Mouse (Mus musculus) bone marrow, adult 2 months (tissue): ENCODE data around the gene Racgap1. TPM values are rescaled to one million over a fixed set of nuclear protein-coding genes. Genes with fewer than 3 reads are reported as not detected.

Experiments
- H3K27ac ChIP-seq: fragments of 200-500 bp; 2 replicates; pipeline ENCODE4 v1.5.1; 2012; ENCODE audit warnings: low read depth, mild to moderate bottlenecking, control low read depth, inconsistent platforms, low read length; ENCODE audit not compliant: control insufficient read depth, poor library complexity, insufficient read depth
- H3K4me1 ChIP-seq: fragments of 200-500 bp; 2 replicates; pipeline ENCODE4 v1.6.1; 2011; ENCODE audit warnings: low read length; ENCODE audit not compliant: control insufficient read depth, insufficient read depth
- H3K4me3 ChIP-seq: fragments of 200-500 bp; replicated peaks from 2 replicates; pipeline ENCODE3; 2011; ENCODE audit warnings: mild to moderate bottlenecking, low read depth, low read length, control low read depth; ENCODE audit not compliant: control insufficient read depth
- CTCF ChIP-seq: fragments of 200-500 bp; IDR thresholded peaks from 2 replicates; pipeline ENCODE4 v1.5.1; 2011; ENCODE audit warnings: low read length, control low read depth; ENCODE audit not compliant: control insufficient read depth, insufficient read depth
- POLR2A ChIP-seq: fragments of 200-500 bp; IDR thresholded peaks from 2 replicates; pipeline ENCODE4 v1.6.1; 2011; ENCODE audit warnings: low read depth, mild to moderate bottlenecking, control low read depth, low read length, borderline replicate concordance; ENCODE audit not compliant: control insufficient read depth
- WGBS: fragments of 180-500 bp; shearing (Covaris S2); methylation state at CpG from one replicate; pipeline ENCODE4 v1.1.7; 2018; 5-methylcytosine and 5-hydroxymethylcytosine counted together
- polyA plus RNA-seq: library from polyadenylated mRNA; stranded (reverse); fragments of >200 nt; gene quantifications from 2 replicates; pipeline ENCODE4 v1.2.4, GENCODE M21; 2011; ENCODE audit warnings: low replicate concordance; ENCODE audit not compliant: missing spikeins, insufficient read depth, insufficient read length

Racgap1 gene
- polyA plus RNA-seq, 1 experiment, result 66.4 TPM

DNA sequence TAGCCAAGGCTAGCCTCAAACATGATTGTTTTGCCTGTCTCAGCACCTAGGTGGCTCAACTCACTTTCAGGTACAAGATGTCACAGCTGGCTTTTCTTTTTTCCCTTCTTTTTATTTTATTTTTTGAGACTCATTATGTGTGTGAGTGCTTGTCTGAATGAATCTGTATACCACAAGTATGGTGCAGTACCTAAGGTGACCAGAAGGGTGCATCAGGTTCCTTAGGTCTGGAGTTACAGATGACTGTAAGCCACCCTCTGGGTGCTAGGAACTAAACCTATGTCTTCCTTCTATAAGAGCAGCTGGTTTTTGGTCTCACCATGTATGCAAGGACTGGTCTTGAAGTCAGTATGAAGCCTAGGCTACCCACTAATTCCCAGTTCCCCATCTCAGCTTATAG lies 19.8 kb downstream of the Racgap1 start:
- H3K27ac ChIP-seq, result no peak overlapping the region
- no peak overlapping the region for H3K4me3 ChIP-seq
- no peaks in the 10 kb centered on the region for H3K4me1 ChIP-seq
- TF ChIP-seq CTCF (0 out of 2 replicates have a peak, but pooled peaks have one; percentile 5), POLR2A (no peak)

DNA sequence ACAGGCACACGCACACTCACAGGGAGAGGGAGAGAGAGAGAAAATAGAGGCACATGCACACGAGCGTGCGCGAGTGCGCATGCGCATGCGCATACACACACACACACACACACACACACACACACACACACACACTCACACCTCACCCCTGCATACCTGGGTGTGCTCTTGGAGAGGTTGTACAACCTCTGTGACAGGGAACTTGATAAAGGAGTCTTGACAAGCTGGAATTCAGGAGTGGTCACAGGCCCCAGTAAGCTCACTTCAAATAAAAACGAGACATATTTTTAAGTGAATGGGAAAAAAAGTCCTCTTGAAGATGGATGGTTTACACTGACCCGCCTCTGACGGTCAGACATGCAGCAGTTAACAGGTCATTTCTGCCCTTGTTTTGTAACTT lies 29.4 kb downstream of the Racgap1 start:
- H3K27ac ChIP-seq, result no peak overlapping the region
- H3K4me1 ChIP-seq, result no peaks in the 10 kb centered on the region
- no peak overlapping the region for H3K4me3 ChIP-seq
- WGBS, result 92% methylated on average over 11 of the region's 11 CpGs
- TF ChIP-seq CTCF (no peak), POLR2A (no peak)

GRCm38 (mm10) chr15:99619821-99620220 lies 31.6 kb downstream of the Racgap1 start:
- Histone ChIP-seq H3K4me3 (no peak overlapping the region), H3K27ac (no peak overlapping the region), H3K4me1 (no peaks in the 10 kb centered on the region)
- no peak for TF ChIP-seq POLR2A
- no peak for TF ChIP-seq CTCF
- 92% methylated on average over 4 of the region's 4 CpGs for WGBS

GRCm38 (mm10) chr15:99618595-99618994 lies 32.9 kb downstream of the Racgap1 start:
- H3K27ac ChIP-seq, result no peak overlapping the region
- 61% methylated on average over 3 of the region's 3 CpGs for WGBS
- no peaks in the 10 kb centered on the region for H3K4me1 ChIP-seq
- TF ChIP-seq CTCF, result no peak
- TF ChIP-seq POLR2A, result no peak
- no peak overlapping the region for H3K4me3 ChIP-seq

- Histone ChIP-seq H3K27ac (no peak overlapping the region), H3K4me3 (no peak overlapping the region), H3K4me1 (no peaks in the 10 kb centered on the region)
- 71% methylated on average over 9 of the region's 9 CpGs for whole genome bisulfite sequencing
- TF ChIP-seq CTCF (no peak), POLR2A (no peak)
Observed at GRCm38 (mm10) chr15:99615246-99615645, 36.2 kb downstream of the Racgap1 start.

DNA sequence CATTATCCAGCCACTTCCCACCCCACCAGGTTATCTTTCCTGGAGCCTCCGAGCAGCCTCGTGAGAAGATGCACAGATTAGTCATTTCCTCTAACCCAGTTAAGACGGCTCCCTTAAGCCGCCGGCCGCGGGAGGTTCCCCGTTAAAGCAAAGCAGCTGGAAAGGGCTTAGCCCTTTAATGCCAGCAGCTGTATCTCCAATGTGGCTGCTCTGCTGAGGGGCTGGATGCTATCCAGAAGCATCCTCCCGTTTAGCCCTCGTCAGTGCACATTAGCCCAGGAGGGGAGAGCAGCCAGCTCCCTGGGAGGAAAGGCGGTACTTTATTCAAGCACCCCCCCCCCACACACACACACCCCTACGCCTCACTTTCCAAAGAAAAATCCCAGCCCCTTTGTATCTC lies 36.7 kb downstream of the Racgap1 start:
- WGBS, result 18% methylated on average over 12 of the region's 12 CpGs
- no peak for TF ChIP-seq POLR2A
- no peak for TF ChIP-seq CTCF
- no peak overlapping the region for H3K27ac ChIP-seq

DNA sequence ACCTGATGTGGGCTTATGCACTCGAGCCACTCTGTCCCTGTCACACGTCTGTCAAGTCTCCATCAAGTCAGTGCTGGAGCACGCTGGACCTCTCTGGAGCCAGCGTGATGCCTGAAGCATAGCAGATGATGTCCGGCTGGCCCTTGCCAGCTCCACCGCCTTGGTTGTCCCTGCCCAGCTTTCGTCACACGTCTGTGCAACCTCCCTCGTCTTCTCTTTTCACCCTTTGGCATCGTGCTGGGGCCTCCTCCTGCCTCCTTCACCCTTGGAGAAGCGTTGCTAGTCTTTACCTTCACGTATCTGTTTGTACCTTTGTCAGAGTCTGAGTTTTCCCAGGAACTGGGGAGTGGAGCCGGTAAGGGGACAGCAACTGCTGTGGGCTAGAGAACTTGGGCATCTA lies 37.2 kb downstream of the Racgap1 start:
- no peak overlapping the region for H3K4me3 ChIP-seq
- TF ChIP-seq POLR2A (no peak), CTCF (no peak)
- H3K27ac ChIP-seq, result no peak overlapping the region
- WGBS, result 80% methylated on average over 13 of the region's 13 CpGs
- peaks cover 2% of the 10 kb centered on the region; the same call in 1 of the 2 replicates for H3K4me1 ChIP-seq

More for the DNA sequence above, 36.7 kb downstream of the Racgap1 start:
- Histone ChIP-seq H3K4me1 (peaks cover 2% of the 10 kb centered on the region; the same call in 1 of the 2 replicates), H3K4me3 (no peak overlapping the region)

DNA sequence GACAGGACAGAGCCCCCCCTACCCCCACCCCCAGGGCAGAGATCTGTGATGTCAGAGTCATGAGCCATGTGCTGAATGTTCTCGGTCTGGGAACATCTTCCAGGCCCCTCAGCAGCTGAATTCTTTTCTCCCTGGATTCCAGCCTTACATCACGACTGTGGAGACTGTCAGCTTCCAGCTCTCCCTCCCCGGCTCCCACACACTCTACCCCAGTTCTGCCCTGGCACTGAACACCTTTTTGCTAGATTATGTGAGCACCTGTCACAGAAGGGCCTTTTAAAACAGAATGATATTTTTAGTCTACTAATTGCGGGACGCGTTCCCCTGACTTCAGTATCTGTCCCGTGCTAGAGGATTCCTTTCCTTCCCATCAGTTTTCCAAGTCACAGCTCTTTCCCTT lies 39.9 kb downstream of the Racgap1 start:
- WGBS, result 78% methylated on average over 7 of the region's 7 CpGs

GRCm38 (mm10) chr15:99608382-99609125 lies 42.9 kb downstream of the Racgap1 start:
- TF ChIP-seq POLR2A (no peak), CTCF (no peak)
- H3K4me1 ChIP-seq, result peaks cover 2% of the 10 kb centered on the region; the same call in 1 of the 2 replicates
- H3K27ac ChIP-seq, result no peak overlapping the region
- H3K4me3 ChIP-seq, result no peak overlapping the region
- 79% methylated on average over 13 of the region's 13 CpGs for WGBS

More for the DNA sequence above, 39.9 kb downstream of the Racgap1 start:
- Histone ChIP-seq H3K27ac (no peak overlapping the region), H3K4me1 (peaks cover 2% of the 10 kb centered on the region; the same call in 1 of the 2 replicates), H3K4me3 (no peak overlapping the region)
- TF ChIP-seq CTCF (no peak), POLR2A (no peak)
